Mouse (Mus musculus) bone marrow, adult 2 months (tissue): ENCODE results near the gene Fgf22.

Experiments used
- CTCF ChIP-seq: fragments of 200-500 bp; IDR thresholded peaks from 2 replicates; pipeline ENCODE4 v1.5.1; 2011; ENCODE audit warnings: low read length, control low read depth; ENCODE audit not compliant: control insufficient read depth, insufficient read depth
- POLR2A ChIP-seq: fragments of 200-500 bp; IDR thresholded peaks from 2 replicates; pipeline ENCODE4 v1.6.1; 2011; ENCODE audit warnings: low read depth, mild to moderate bottlenecking, control low read depth, low read length, borderline replicate concordance; ENCODE audit not compliant: control insufficient read depth

- TF ChIP-seq CTCF (no peak), POLR2A (no peak)
Observed at GRCm38 (mm10) chr10:79789581-79789980, 34.7 kb downstream of the Fgf22 start.
